Mouse (Mus musculus) heart, postnatal 4 days (tissue): Measurements from ENCODE around the gene Setx. TPM values are rescaled to one million over a fixed set of nuclear protein-coding genes. Genes with fewer than 3 reads are reported as not detected.
A peak's percentile ranks its signal among the peaks of the same experiment; 100 is the strongest.

Experiments used
- DNase-seq: peaks from one replicate; pipeline ENCODE4 v3.0.0; 2021
- total RNA-seq, 2 experiments: library from RNA; stranded (reverse); gene quantifications; 2 replicates each; pipeline ENCODE4 v1.2.3; 2021

The Setx gene
- total RNA-seq, 2 experiments from 2014 or later, result 37.5 to 39.8 TPM

GRCm38 (mm10) chr2:29218831-29219230 lies 94.8 kb downstream of the Setx start:
- DNase-seq, result no peak

DNA sequence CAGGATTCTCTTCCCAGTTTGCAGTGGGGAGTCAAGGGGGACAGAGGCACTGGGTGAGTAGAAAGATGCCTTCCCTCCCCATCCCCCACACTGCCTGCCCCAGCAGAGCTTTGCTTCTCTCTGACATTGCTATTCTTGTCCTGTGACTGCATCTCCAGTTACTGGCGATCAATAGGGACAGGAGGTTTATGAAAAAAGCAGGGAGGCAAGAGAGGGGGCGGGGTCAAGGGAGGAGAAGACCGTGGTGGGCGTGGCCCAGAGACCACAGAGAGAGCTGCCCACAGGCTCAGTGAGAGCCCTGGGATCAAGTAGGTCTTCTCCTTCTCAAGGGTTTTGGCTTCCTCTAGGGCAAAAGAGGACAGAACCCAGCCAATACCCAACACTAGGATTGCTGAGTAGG lies 98.3 kb downstream of the Setx start:
- peak; percentile 49 for DNase-seq

DNA sequence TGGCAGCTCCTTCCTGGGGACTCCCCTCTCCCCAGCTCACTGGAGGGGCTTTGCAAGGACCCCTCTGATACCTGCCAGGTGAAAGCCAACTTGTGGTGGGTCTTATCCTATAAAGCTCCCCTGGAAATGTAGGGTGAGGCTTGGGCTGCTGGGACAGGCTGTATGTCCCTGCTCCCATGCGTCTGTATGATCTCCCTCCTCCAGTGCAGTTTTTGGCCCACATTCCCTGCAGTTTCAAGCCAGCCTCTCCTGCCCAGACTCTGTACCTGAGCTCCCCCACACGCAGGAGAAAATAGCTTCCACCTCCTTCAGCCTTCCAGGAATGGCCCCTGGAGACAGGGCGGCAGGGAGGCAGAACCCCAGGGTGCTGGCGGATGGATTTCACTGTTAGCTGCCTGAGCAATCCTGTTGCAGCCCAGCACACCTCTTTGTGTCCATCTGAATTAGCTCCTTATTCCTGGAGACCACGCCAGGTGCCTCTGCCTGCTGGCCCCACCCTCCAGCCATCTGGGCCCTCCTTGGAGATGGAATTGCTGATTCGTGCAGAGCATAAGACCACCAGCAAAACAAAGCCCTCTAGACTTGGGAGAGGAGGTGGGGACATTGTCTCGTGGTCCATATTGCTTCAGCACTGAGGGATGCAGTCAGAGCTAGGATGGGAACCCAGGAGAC lies 99.7 kb downstream of the Setx start:
- no peak for DNase-seq

- no peak for DNase-seq
Measured at GRCm38 (mm10) chr2:29226671-29227070, 102.7 kb downstream of the Setx start.

DNA sequence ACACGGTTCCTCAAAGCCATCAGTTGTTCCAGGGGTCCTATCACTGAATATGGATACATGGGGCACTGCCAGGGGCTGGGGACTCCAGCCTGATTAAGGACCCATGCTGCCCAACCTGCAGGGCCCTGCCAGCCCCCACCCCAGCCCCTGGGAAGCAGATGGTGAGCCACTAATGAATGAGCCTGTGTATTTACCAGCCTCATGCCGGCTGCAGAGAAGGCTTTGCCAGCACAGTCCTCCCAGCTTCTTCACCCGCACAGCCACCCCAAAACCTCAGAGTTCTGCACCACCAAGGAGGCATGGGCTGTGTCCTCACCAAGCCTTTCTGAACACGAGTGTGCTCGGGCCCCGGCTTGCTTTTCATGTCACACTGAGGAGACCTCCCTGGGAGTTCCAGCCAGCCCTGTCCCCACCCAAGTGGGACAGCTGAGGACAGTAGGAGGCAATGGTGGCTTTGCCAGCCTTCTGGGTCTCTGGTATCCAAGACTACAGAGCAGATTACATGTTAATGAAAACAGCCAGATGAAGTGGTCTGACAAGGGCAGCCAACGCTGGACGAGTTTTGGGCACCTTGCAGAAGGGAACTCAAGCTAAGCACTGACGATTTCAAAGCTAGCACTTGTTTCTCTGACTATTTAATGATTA lies 106.3 kb downstream of the Setx start:
- no peak for DNase-seq

Other genes starting within 250 kb of the Setx start
- gene Barhl1, start 207.5 kb upstream of the Setx start, total RNA-seq, result not detected
- gene Cfap77, start 69.1 kb upstream of the Setx start, total RNA-seq, result under 1 TPM in 1 of 2 experiments, not detected in 1; 0.27 TPM
- gene Ttf1, start 63.9 kb upstream of the Setx start, total RNA-seq, result 1 to 10 TPM; 6.1 to 6.3 TPM
- 1 to 10 TPM; 1.7 to 1.8 TPM for gene Ntng2, start 128.8 kb downstream of the Setx start, total RNA-seq
- 10 to 100 TPM; 23.6 to 25.3 TPM for gene Med27, start 222.6 kb downstream of the Setx start, total RNA-seq